Mouse (Mus musculus) lung, postnatal 0 days (tissue): ENCODE results near the gene Cx3cl1.

Source experiments
- CTCF ChIP-seq: IDR thresholded peaks from 2 replicates; pipeline ENCODE4 v1.5.1; 2016; ENCODE audit warnings: antibody characterized with exemption, mild to moderate bottlenecking
- EP300 ChIP-seq: IDR thresholded peaks from 2 replicates; pipeline ENCODE4 v1.6.1; 2016; ENCODE audit warnings: antibody characterized with exemption, mild to moderate bottlenecking, control low read depth

DNA sequence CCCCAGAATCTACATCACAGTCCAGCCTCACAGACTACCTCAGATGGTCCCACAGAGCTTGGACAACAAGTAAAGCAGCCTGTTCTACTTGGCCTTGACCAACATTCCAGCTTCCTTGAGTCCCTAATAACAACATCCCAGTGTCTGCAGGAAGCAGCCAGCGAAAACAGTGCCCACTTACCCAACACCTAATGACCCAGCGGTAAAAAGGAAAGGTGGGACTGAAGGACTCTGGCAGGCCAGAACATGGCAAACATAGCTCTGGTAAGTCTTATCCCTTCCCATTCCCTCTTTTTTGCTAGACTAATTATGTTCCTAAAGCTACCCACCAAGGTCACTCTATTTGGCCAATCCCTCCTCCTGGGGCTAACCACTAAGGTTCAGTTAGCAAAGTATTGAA, 17.8 kb upstream of the Cx3cl1 start:
- TF ChIP-seq CTCF (no peak), EP300 (no peak)
